Mouse (Mus musculus): ENCODE data around the gene Rfc4. TPM values are rescaled to one million over a fixed set of nuclear protein-coding genes. Genes with fewer than 3 reads are reported as not detected.
A peak's percentile ranks its signal among the peaks of the same experiment; 100 is the strongest.

Gene Rfc4
- polyA plus RNA-seq (2015; fragmentation: Nextera tagmentation; extraction: Ambion mirVana): 36.0 and 37.1 TPM in 2 replicates

DNA sequence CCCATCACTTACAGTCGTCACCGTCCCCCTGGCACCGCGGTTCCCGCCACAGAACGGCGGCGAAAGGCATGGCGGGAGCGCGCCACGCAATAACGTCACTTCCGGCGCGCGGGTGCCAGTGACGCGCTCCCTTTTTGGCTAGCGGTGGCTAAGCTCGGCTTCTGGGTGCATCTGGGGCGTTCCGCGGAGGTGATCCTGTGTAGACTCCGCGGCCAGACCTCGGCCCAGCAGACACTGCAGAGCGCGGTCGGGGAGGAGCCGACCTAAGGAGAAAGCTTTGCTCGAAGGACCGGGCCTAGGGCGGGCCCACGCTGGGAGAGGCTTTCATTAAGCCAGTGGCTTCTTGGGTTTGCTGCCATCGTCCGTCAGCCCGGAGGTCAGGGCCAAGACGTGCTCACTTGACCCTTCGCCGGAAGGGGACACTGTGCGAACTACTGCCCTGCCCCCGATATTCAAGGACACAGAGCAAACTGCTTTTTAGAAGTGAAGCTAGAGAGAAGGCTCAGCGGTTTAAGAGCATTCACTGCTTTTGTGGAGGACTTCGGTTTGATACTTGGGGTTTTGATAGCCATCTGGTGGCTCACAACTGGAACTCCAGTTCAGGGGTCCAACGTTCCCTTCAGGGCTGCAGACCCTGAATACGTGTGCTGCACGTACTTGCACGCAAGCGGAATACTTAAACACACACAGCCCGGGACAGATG is at the start of gene Rfc4:
TSS of gene Rfc4 (minus strand) at position 65 of the 703 bp plus-strand sequence.
- peak within 1 kb of the TSS; percentile 76 for H3K4me3 ChIP-seq (ENCODE audit: low read depth, low read length)
- WGBS: under 1% methylated on average over 51 of the region's 51 CpGs
- H3K4me2 ChIP-seq (ENCODE audit: low read length): peak within 1 kb of the TSS; percentile 96
- peaks cover 18% of the 10 kb centered on the region for H3K4me1 ChIP-seq (ENCODE audit: control insufficient read depth, insufficient read depth, low read length)
- H3K27me3 ChIP-seq (ENCODE audit: control insufficient read depth, insufficient read depth, low read depth, low read length): no peaks in the 10 kb centered on the region
- H3K36me3 ChIP-seq (ENCODE audit: control insufficient read depth, insufficient read depth, low read length): no peaks in the 10 kb centered on the region
- H3K9ac ChIP-seq (ENCODE audit: low read depth, low read length): peak within 1 kb of the TSS; percentile 94
- ATAC-seq: peak; percentile 96
- peak within 1 kb of the TSS; percentile 98 for H3K27ac ChIP-seq (ENCODE audit: low read length)
- H3K9me3 ChIP-seq (replicated peaks; ENCODE audit: control insufficient read depth, low read length, poor library complexity, severe bottlenecking): no peaks in the 10 kb centered on the region

DNA sequence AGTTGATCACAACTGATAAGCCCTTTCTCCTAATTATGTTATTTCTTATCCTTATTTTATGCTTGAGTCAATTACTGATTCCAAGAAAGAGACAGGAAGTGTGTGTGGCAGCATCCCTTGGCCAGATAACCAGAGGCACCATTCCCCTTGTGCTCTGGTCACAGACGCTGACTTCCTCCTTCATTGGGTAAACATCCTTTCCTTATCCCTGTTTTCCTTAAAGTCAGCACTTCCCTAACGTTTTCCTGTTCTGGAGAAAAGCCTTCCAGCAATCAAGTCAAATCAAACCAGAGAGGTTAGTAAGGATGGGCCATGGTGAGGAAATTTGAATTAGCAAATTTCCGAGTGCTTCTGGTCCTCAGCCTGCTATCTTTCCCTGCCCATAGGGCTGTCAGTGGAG is 48.4 kb upstream of the Rfc4 start:
- Histone ChIP-seq H3K4me1 (ENCODE audit: control insufficient read depth, insufficient read depth, low read length) (no peaks in the 10 kb centered on the region), H3K27ac (ENCODE audit: low read length) (no peak overlapping the region), H3K9ac (ENCODE audit: low read depth, low read length) (no peak overlapping the region), H3K9me3 (replicated peaks; ENCODE audit: control insufficient read depth, low read length, poor library complexity, severe bottlenecking) (no peaks in the 10 kb centered on the region), H3K27me3 (ENCODE audit: control insufficient read depth, insufficient read depth, low read depth, low read length) (no peaks in the 10 kb centered on the region), H3K4me2 (ENCODE audit: low read length) (no peak overlapping the region), H3K36me3 (ENCODE audit: control insufficient read depth, insufficient read depth, low read length) (no peaks in the 10 kb centered on the region), H3K4me3 (ENCODE audit: low read depth, low read length) (no peak overlapping the region)
- no peak for ATAC-seq
- WGBS: 77% methylated on average over 3 of the region's 3 CpGs

DNA sequence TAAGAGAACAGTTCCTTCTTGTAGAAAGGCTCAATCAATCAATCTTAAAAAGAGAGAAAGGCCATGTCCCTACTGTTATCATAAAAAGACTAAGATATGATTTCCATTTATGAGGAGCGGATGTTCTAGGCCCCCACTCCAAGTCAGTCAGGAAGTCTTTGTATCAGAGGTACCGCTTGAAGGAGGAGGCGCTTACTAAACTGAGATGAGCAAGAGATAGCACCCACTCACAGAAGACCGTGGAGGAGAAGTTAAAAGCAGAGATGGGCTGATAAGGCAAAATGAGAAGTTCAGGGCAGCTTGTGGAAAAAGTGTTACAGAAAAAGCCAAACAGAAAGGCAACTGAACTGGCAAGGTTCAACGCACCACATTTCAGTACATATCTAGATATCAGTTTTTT is 47.3 kb upstream of the Rfc4 start:
- no peaks in the 10 kb centered on the region for H3K4me1 ChIP-seq (ENCODE audit: control insufficient read depth, insufficient read depth, low read length)
- no peak for ATAC-seq
- no peaks in the 10 kb centered on the region for H3K27me3 ChIP-seq (ENCODE audit: control insufficient read depth, insufficient read depth, low read depth, low read length)
- 95% methylated on average over 5 of the region's 5 CpGs for WGBS
- H3K27ac ChIP-seq (ENCODE audit: low read length): no peak overlapping the region
- no peak overlapping the region for H3K4me3 ChIP-seq (ENCODE audit: low read depth, low read length)
- no peaks in the 10 kb centered on the region for H3K36me3 ChIP-seq (ENCODE audit: control insufficient read depth, insufficient read depth, low read length)
- H3K4me2 ChIP-seq (ENCODE audit: low read length): no peak overlapping the region
- H3K9ac ChIP-seq (ENCODE audit: low read depth, low read length): no peak overlapping the region
- no peaks in the 10 kb centered on the region for H3K9me3 ChIP-seq (replicated peaks; ENCODE audit: control insufficient read depth, low read length, poor library complexity, severe bottlenecking)

DNA sequence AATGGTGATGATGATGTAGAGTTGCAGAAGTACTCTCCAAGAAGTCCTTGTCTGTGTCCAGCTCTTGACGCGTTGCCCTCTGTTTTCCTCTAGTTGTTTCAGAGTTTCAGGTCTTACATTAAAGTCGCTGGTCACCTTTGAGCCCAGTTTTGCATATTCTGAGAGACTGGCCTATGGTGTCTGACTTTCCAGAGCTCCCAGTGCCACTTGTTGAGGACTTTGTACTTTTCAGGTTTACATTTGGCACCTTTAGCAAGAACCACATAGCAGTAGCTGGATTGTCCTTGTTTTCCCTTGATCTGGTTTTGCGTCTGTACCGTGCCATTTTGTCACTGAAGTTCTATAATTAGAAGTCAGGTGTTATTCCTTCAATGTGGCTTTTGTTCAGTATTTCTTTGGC is 46.4 kb upstream of the Rfc4 start:
- no peaks in the 10 kb centered on the region for H3K9me3 ChIP-seq (replicated peaks; ENCODE audit: control insufficient read depth, low read length, poor library complexity, severe bottlenecking)
- no peak overlapping the region for H3K4me3 ChIP-seq (ENCODE audit: low read depth, low read length)
- ATAC-seq: no peak
- 97% methylated on average over 5 of the region's 5 CpGs for WGBS
- H3K36me3 ChIP-seq (ENCODE audit: control insufficient read depth, insufficient read depth, low read length): no peaks in the 10 kb centered on the region
- no peak overlapping the region for H3K27ac ChIP-seq (ENCODE audit: low read length)
- no peak overlapping the region for H3K9ac ChIP-seq (ENCODE audit: low read depth, low read length)
- no peak overlapping the region for H3K4me2 ChIP-seq (ENCODE audit: low read length)
- no peaks in the 10 kb centered on the region for H3K4me1 ChIP-seq (ENCODE audit: control insufficient read depth, insufficient read depth, low read length)
- no peaks in the 10 kb centered on the region for H3K27me3 ChIP-seq (ENCODE audit: control insufficient read depth, insufficient read depth, low read depth, low read length)

DNA sequence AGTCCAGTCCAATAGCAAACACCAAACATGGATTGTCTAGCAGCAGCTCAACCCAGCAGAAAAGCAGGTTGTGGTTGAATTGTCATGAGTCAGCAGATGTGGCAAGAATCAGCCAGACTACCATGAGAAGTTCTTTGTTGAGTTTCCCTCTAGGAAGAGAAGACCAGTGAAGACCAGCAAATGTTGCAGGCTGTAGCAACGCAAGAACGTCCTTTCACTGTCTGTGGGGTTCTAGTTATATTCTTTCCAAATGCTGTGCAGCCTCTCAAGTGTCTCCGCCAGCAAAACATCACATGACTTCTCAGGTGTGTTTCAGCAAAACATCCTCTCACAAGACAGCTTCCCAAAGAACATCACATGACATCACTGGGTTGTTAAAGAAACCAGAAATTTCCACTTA is 43.3 kb upstream of the Rfc4 start:
- Histone ChIP-seq H3K9me3 (replicated peaks; ENCODE audit: control insufficient read depth, low read length, poor library complexity, severe bottlenecking) (no peaks in the 10 kb centered on the region), H3K4me3 (ENCODE audit: low read depth, low read length) (no peak overlapping the region), H3K36me3 (ENCODE audit: control insufficient read depth, insufficient read depth, low read length) (no peaks in the 10 kb centered on the region), H3K27ac (ENCODE audit: low read length) (no peak overlapping the region), H3K4me1 (ENCODE audit: control insufficient read depth, insufficient read depth, low read length) (no peaks in the 10 kb centered on the region), H3K4me2 (ENCODE audit: low read length) (no peak overlapping the region), H3K9ac (ENCODE audit: low read depth, low read length) (no peak overlapping the region), H3K27me3 (ENCODE audit: control insufficient read depth, insufficient read depth, low read depth, low read length) (no peaks in the 10 kb centered on the region)
- 90% methylated on average over 3 of the region's 3 CpGs for WGBS
- ATAC-seq: no peak

DNA sequence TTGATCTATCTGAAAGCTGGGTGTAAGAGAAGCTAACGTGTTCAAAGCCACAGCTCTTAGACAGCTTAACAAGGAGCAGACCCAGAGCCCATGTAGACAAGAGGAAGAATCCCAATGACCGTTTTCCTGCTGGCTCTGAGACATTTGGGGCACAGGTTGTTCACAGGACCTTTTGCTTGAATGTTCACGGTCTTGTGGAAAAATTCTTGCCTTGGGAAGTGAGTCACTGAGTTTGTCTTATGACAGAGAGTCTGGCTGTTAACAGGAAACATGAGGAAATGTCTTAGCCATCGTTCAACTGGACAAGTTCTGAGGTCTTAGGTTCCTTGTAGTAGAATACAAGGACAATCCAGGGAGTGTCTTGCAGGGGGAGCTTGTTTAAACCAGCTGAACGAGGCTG is 39.5 kb upstream of the Rfc4 start:
- Histone ChIP-seq H3K9ac (ENCODE audit: low read depth, low read length) (no peak overlapping the region), H3K27me3 (ENCODE audit: control insufficient read depth, insufficient read depth, low read depth, low read length) (no peaks in the 10 kb centered on the region), H3K4me1 (ENCODE audit: control insufficient read depth, insufficient read depth, low read length) (no peaks in the 10 kb centered on the region), H3K27ac (ENCODE audit: low read length) (no peak overlapping the region), H3K9me3 (replicated peaks; ENCODE audit: control insufficient read depth, low read length, poor library complexity, severe bottlenecking) (no peaks in the 10 kb centered on the region), H3K36me3 (ENCODE audit: control insufficient read depth, insufficient read depth, low read length) (no peaks in the 10 kb centered on the region), H3K4me2 (ENCODE audit: low read length) (no peak overlapping the region), H3K4me3 (ENCODE audit: low read depth, low read length) (no peak overlapping the region)
- WGBS: 78% methylated on average over 5 of the region's 5 CpGs
- no peak for ATAC-seq

DNA sequence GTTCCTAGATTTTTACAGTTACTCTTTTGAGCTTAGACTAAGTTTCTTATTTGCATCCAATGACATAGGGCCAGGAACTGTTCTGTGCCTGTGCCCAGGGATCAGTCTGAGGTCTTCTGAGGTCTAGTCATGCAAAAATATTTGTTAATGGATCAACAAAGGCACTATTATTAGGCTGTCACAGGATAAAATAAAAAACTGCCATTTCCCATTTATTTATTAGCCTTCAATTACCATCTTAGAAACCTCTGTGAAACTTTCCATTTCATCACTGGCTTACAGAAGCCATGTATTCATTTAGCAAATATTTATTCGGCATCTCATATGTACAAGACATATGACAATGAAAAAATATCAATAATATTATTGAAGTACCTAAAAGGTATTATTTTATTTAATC is 39.1 kb upstream of the Rfc4 start:
- H3K9me3 ChIP-seq (replicated peaks; ENCODE audit: control insufficient read depth, low read length, poor library complexity, severe bottlenecking): no peaks in the 10 kb centered on the region
- no peaks in the 10 kb centered on the region for H3K4me1 ChIP-seq (ENCODE audit: control insufficient read depth, insufficient read depth, low read length)
- H3K4me3 ChIP-seq (ENCODE audit: low read depth, low read length): no peak overlapping the region
- no peak overlapping the region for H3K9ac ChIP-seq (ENCODE audit: low read depth, low read length)
- ATAC-seq: no peak
- WGBS: 93% methylated on average over 1 of the region's 1 CpGs
- no peak overlapping the region for H3K27ac ChIP-seq (ENCODE audit: low read length)
- no peak overlapping the region for H3K4me2 ChIP-seq (ENCODE audit: low read length)
- H3K27me3 ChIP-seq (ENCODE audit: control insufficient read depth, insufficient read depth, low read depth, low read length): no peaks in the 10 kb centered on the region
- H3K36me3 ChIP-seq (ENCODE audit: control insufficient read depth, insufficient read depth, low read length): no peaks in the 10 kb centered on the region

DNA sequence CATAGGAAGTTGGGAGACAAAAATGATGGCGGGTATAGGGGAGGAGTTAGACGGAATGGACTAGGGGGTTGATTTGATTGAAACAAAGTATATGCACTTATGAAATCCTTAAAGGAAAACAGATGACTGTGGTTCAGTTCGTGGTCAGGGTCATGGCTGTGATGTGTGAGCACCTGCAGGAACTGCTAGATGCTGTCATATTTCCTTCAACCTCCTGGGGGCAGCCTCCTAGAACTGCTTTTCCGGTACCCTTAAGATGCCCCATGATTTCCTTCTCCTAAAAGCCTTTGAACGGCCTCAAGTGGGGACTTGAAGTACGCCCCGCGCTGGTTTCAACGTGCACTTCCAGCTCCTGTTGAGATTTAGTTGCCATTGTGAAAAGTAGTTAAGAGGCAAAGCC is 37.9 kb upstream of the Rfc4 start:
- Histone ChIP-seq H3K36me3 (ENCODE audit: control insufficient read depth, insufficient read depth, low read length) (no peaks in the 10 kb centered on the region), H3K4me2 (ENCODE audit: low read length) (no peak overlapping the region), H3K4me3 (ENCODE audit: low read depth, low read length) (no peak overlapping the region), H3K9me3 (replicated peaks; ENCODE audit: control insufficient read depth, low read length, poor library complexity, severe bottlenecking) (no peaks in the 10 kb centered on the region), H3K4me1 (ENCODE audit: control insufficient read depth, insufficient read depth, low read length) (no peaks in the 10 kb centered on the region), H3K27me3 (ENCODE audit: control insufficient read depth, insufficient read depth, low read depth, low read length) (no peaks in the 10 kb centered on the region), H3K9ac (ENCODE audit: low read depth, low read length) (no peak overlapping the region), H3K27ac (ENCODE audit: low read length) (no peak overlapping the region)
- 64% methylated on average over 9 of the region's 9 CpGs for WGBS
- ATAC-seq: no peak

DNA sequence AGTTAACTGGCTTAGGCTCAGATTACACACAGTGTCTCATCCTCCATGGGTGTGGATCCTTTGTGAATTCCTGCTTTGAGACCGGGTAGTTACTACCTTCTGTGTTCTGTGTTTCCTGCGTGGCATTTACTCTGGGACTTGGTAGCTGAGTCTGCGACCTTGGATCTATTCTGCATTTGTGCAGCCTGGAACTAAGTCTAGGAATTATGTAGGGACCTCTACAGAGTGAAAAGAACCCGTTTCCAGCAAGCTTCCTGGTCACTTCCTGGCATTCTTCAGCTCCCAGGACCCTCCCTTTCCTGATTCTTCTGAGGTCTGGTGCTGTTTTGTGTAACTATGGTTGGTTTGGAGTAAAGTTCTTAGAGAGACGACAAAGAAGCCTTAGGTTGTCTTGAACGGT is 36.9 kb upstream of the Rfc4 start:
- no peak overlapping the region for H3K4me3 ChIP-seq (ENCODE audit: low read depth, low read length)
- H3K4me1 ChIP-seq (ENCODE audit: control insufficient read depth, insufficient read depth, low read length): no peaks in the 10 kb centered on the region
- H3K9me3 ChIP-seq (replicated peaks; ENCODE audit: control insufficient read depth, low read length, poor library complexity, severe bottlenecking): no peaks in the 10 kb centered on the region
- no peak for ATAC-seq
- H3K36me3 ChIP-seq (ENCODE audit: control insufficient read depth, insufficient read depth, low read length): no peaks in the 10 kb centered on the region
- H3K9ac ChIP-seq (ENCODE audit: low read depth, low read length): no peak overlapping the region
- no peak overlapping the region for H3K4me2 ChIP-seq (ENCODE audit: low read length)
- no peaks in the 10 kb centered on the region for H3K27me3 ChIP-seq (ENCODE audit: control insufficient read depth, insufficient read depth, low read depth, low read length)
- no peak overlapping the region for H3K27ac ChIP-seq (ENCODE audit: low read length)
- 78% methylated on average over 6 of the region's 6 CpGs for WGBS
